Mouse (Mus musculus) forebrain, embryonic 11.5 days (tissue): Measurements from ENCODE around the gene Spata1. TPM values are rescaled to one million over a fixed set of nuclear protein-coding genes. Genes with fewer than 3 reads are reported as not detected.

ENCODE experiments used
- ATAC-seq: fragments of 200-750 bp; cut with Nextera tagmentation; replicated peaks from 2 replicates; pipeline ENCODE4 v1.8.0; 2017; ENCODE audit warnings: moderate TSS enrichment; ENCODE audit not compliant: low FRiP score
- DNase-seq: peaks from one replicate; pipeline ENCODE4 v3.0.0-alpha.2; 2017; ENCODE audit warnings: low spot score
- H3K27ac ChIP-seq: fragments of 300-500 bp; sonication (generic); 2 replicates; pipeline ENCODE4 v1.5.1; 2014; ENCODE audit warnings: low read depth, low read length
- H3K27me3 ChIP-seq: fragments of 300-500 bp; sonication (generic); 2 replicates; pipeline ENCODE4 v1.6.1; 2014; ENCODE audit warnings: mild to moderate bottlenecking, low read length, mixed read lengths; ENCODE audit not compliant: control insufficient read depth, insufficient read depth
- H3K36me3 ChIP-seq: fragments of 300-500 bp; sonication (generic); 2 replicates; pipeline ENCODE4 v1.6.1; 2014; ENCODE audit warnings: mild to moderate bottlenecking, low read length, moderate library complexity, mixed read lengths; ENCODE audit not compliant: control insufficient read depth, insufficient read depth
- H3K4me1 ChIP-seq: fragments of 300-500 bp; sonication (generic); replicated peaks from 2 replicates; pipeline ENCODE4 v1.6.1; 2014; ENCODE audit warnings: low read length, mixed read lengths; ENCODE audit not compliant: control insufficient read depth, insufficient read depth
- H3K4me2 ChIP-seq: fragments of 300-500 bp; sonication (generic); 2 replicates; pipeline ENCODE4 v1.6.1; 2014; ENCODE audit warnings: low read depth, mild to moderate bottlenecking, low read length, moderate library complexity, mixed read lengths; ENCODE audit not compliant: severe bottlenecking
- H3K4me3 ChIP-seq: fragments of 300-500 bp; sonication (generic); 2 replicates; pipeline ENCODE4 v1.5.1; 2014; ENCODE audit warnings: low read depth, low read length
- H3K9ac ChIP-seq: fragments of 300-500 bp; sonication (generic); 2 replicates; pipeline ENCODE4 v1.6.1; 2014; ENCODE audit warnings: low read length
- H3K9me3 ChIP-seq: fragments of 300-500 bp; sonication (generic); 2 replicates; pipeline ENCODE4 v1.6.1; 2016; ENCODE audit warnings: low read length, mixed read lengths; ENCODE audit not compliant: control insufficient read depth
- WGBS: fragments of 180-500 bp; shearing (Covaris S2); extraction: QIAGEN DNeasy Blood & Tissue Kit; methylation state at CpG from one replicate; pipeline ENCODE4 v1.1.7; 2014; 5-methylcytosine and 5-hydroxymethylcytosine counted together
- polyA plus RNA-seq: library from polyadenylated mRNA; unstranded; fragments of >200 nt; fragmentation: Nextera tagmentation; extraction: Ambion mirVana; gene quantifications from 2 replicates; pipeline ENCODE4 v1.2.1, GENCODE M21; 2014

Spata1 gene
- polyA plus RNA-seq, 1 experiment from 2014 or later, result 7.5 TPM

GRCm38 (mm10) chr3:146421787-146422186, 77.8 kb downstream of the Spata1 start:
- Histone ChIP-seq H3K4me2 (no peak overlapping the region), H3K27me3 (no peaks in the 10 kb centered on the region), H3K27ac (no peak overlapping the region), H3K4me3 (no peak overlapping the region), H3K9ac (no peak overlapping the region), H3K4me1 (peaks cover 4% of the 10 kb centered on the region; the same call in 1 of the 2 replicates), H3K36me3 (peaks cover 3% of the 10 kb centered on the region; the same call in 1 of the 2 replicates), H3K9me3 (no peaks in the 10 kb centered on the region)
- ATAC-seq, result no peak
- no peak for DNase-seq
- 66% methylated on average over 8 of the region's 8 CpGs for WGBS

- 0 out of 2 replicates have a peak, but pooled peaks cover 2% of the 10 kb centered on the region for H3K4me1 ChIP-seq
- H3K9ac ChIP-seq, result no peak overlapping the region
- H3K36me3 ChIP-seq, result peaks cover 3% of the 10 kb centered on the region; the same call in 1 of the 2 replicates
- ATAC-seq, result no peak
- 93% methylated on average over 15 of the region's 15 CpGs for WGBS
- no peaks in the 10 kb centered on the region for H3K9me3 ChIP-seq
- H3K27ac ChIP-seq, result no peak overlapping the region
- H3K27me3 ChIP-seq, result no peaks in the 10 kb centered on the region
- H3K4me3 ChIP-seq, result no peak overlapping the region
- no peak for DNase-seq
- H3K4me2 ChIP-seq, result no peak overlapping the region
These were observed 79.5 kb downstream of the Spata1 start for GRCm38 (mm10) chr3:146419992-146420537.

GRCm38 (mm10) chr3:146419534-146419933, 80.0 kb downstream of the Spata1 start:
- no peak overlapping the region for H3K4me2 ChIP-seq
- ATAC-seq (no peak), DNase-seq (no peak)
- H3K9ac ChIP-seq, result no peak overlapping the region
- WGBS, result 91% methylated on average over 9 of the region's 9 CpGs
- H3K4me3 ChIP-seq, result no peak overlapping the region
- no peak overlapping the region for H3K27ac ChIP-seq
- no peaks in the 10 kb centered on the region for H3K27me3 ChIP-seq
- no peaks in the 10 kb centered on the region for H3K9me3 ChIP-seq
- H3K4me1 ChIP-seq, result 0 out of 2 replicates have a peak, but pooled peaks cover 2% of the 10 kb centered on the region
- H3K36me3 ChIP-seq, result peaks cover 3% of the 10 kb centered on the region; the same call in 1 of the 2 replicates

GRCm38 (mm10) chr3:146418901-146419300, 80.7 kb downstream of the Spata1 start:
- WGBS, result 90% methylated on average over 7 of the region's 7 CpGs
- Histone ChIP-seq H3K9ac (no peak overlapping the region), H3K36me3 (peaks cover 3% of the 10 kb centered on the region; the same call in 1 of the 2 replicates), H3K4me1 (0 out of 2 replicates have a peak, but pooled peaks cover 2% of the 10 kb centered on the region), H3K4me2 (no peak overlapping the region), H3K4me3 (no peak overlapping the region), H3K27me3 (no peaks in the 10 kb centered on the region), H3K27ac (no peak overlapping the region), H3K9me3 (no peaks in the 10 kb centered on the region)
- ATAC-seq (no peak), DNase-seq (no peak)

DNA sequence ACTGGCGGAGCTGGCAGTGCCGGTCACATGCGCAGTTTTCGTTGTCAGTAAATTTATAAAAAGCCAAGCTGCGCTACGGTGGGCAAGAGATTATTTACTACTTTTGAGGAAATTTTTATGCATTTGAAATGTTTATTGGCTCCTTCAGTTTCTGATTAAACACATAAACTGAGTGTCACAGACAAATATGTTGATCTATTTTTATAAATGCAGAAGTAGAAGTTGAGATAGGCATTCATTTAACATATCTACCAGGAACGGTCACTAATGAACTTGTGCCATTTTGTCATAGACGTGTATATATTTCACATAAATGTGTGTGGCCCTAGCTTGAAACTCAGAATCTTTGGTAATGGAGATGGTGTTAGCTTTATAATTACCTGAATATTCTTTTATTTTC, 81.7 kb downstream of the Spata1 start:
- Histone ChIP-seq H3K36me3 (peaks cover 3% of the 10 kb centered on the region; the same call in 1 of the 2 replicates), H3K27me3 (no peaks in the 10 kb centered on the region), H3K4me1 (0 out of 2 replicates have a peak, but pooled peaks cover 2% of the 10 kb centered on the region), H3K9ac (no peak overlapping the region), H3K4me3 (no peak overlapping the region), H3K9me3 (no peaks in the 10 kb centered on the region), H3K4me2 (no peak overlapping the region), H3K27ac (no peak overlapping the region)
- ATAC-seq, result no peak
- 95% methylated on average over 8 of the region's 8 CpGs for WGBS
- no peak for DNase-seq

DNA sequence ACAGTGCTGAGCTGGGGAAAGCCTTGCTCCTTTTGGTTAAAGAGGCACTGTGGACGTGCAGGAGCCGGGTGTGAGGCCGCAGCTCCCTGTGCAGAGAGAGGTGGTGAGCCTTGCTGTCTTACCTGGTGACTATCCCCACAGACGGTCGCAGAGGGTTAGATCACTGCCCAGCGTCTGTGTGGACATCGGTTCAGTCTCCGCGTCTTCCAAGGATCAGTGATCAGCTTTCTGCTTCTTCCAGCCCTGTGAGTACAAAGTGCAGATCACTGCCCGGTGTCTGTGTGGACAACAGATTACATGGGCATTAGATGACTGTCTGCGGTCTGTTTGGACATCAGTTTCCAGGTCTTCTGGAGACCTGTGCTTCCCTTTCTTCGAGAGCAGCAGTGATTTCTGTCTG, 85.0 kb downstream of the Spata1 start:
- WGBS, result 91% methylated on average over 12 of the region's 12 CpGs
- H3K27me3 ChIP-seq, result no peaks in the 10 kb centered on the region
- ATAC-seq (no peak), DNase-seq (no peak)
- no peaks in the 10 kb centered on the region for H3K9me3 ChIP-seq
- H3K4me3 ChIP-seq, result no peak overlapping the region
- no peak overlapping the region for H3K4me2 ChIP-seq
- H3K4me1 ChIP-seq, result 0 out of 2 replicates have a peak, but pooled peaks cover 4% of the 10 kb centered on the region
- H3K27ac ChIP-seq, result no peak overlapping the region
- no peak overlapping the region for H3K9ac ChIP-seq
- peaks cover 3% of the 10 kb centered on the region; the same call in 1 of the 2 replicates for H3K36me3 ChIP-seq

GRCm38 (mm10) chr3:146413992-146414391, 85.6 kb downstream of the Spata1 start:
- Histone ChIP-seq H3K9me3 (no peaks in the 10 kb centered on the region), H3K4me1 (0 out of 2 replicates have a peak, but pooled peaks cover 4% of the 10 kb centered on the region), H3K9ac (no peak overlapping the region), H3K4me3 (no peak overlapping the region), H3K4me2 (no peak overlapping the region), H3K27me3 (no peaks in the 10 kb centered on the region), H3K36me3 (no peaks in the 10 kb centered on the region), H3K27ac (no peak overlapping the region)
- ATAC-seq (no peak), DNase-seq (no peak)
- WGBS, result 94% methylated on average over 4 of the region's 4 CpGs

DNA sequence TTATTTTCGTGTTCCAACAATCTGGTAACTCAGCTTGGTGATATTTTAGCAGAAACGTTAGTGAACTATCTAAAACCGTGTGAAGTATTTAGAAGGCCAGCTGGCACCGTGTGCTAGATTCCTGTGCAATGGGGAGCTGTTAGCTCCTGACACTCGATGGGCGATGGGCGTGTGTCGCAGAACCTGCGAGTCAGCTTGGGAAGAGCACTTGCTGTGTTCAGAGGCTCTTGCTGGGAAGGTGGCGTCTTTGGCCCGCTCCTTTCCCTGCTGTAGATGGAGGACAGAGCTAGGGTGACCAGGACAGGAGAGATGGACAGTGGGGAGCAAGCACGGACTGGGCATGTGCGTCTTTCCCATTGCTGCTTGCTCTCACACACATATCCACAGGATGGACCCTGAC, 86.5 kb downstream of the Spata1 start:
- no peak for ATAC-seq
- H3K27me3 ChIP-seq, result no peaks in the 10 kb centered on the region
- H3K36me3 ChIP-seq, result no peaks in the 10 kb centered on the region
- no peak for DNase-seq
- no peak overlapping the region for H3K4me3 ChIP-seq
- H3K9me3 ChIP-seq, result no peaks in the 10 kb centered on the region
- no peak overlapping the region for H3K4me2 ChIP-seq
- H3K27ac ChIP-seq, result no peak overlapping the region
- 0 out of 2 replicates have a peak, but pooled peaks cover 4% of the 10 kb centered on the region for H3K4me1 ChIP-seq
- no peak overlapping the region for H3K9ac ChIP-seq
- 94% methylated on average over 13 of the region's 13 CpGs for WGBS

- H3K4me1 ChIP-seq, result 0 out of 2 replicates have a peak, but pooled peaks cover 4% of the 10 kb centered on the region
- ATAC-seq, result no peak
- 96% methylated on average over 7 of the region's 7 CpGs for WGBS
- H3K4me3 ChIP-seq, result no peak overlapping the region
- no peaks in the 10 kb centered on the region for H3K9me3 ChIP-seq
- no peak overlapping the region for H3K9ac ChIP-seq
- no peak overlapping the region for H3K27ac ChIP-seq
- H3K36me3 ChIP-seq, result no peaks in the 10 kb centered on the region
- H3K4me2 ChIP-seq, result no peak overlapping the region
- no peaks in the 10 kb centered on the region for H3K27me3 ChIP-seq
- no peak for DNase-seq
These were observed 87.1 kb downstream of the Spata1 start for GRCm38 (mm10) chr3:146412480-146412879.
